Mouse (Mus musculus) hematopoietic multipotent progenitor cell, adult 10-12 weeks (in vitro differentiated cells): Measurements from ENCODE around the gene Pum1. TPM values are rescaled to one million over a fixed set of nuclear protein-coding genes. Genes with fewer than 3 reads are reported as not detected.

Source experiments
- polyA plus RNA-seq: library from polyadenylated mRNA; stranded (reverse); fragments of >175 nt; gene quantifications from 2 replicates; pipeline ENCODE4 v1.2.3, GENCODE M21; 2012; ENCODE audit warnings: low replicate concordance

Gene Pum1
- polyA plus RNA-seq = 29.1 and 46.6 TPM in 2 replicates

GRCm38 (mm10) chr4:130662979-130663725 lies at the start of gene Pum1:
Gene Pum1, plus strand, starts transcription at chr4:130663321.

GRCm38 (mm10) chr4:130792376-130793179 lies 129.5 kb downstream of the Pum1 start, which contains the start of gene Sdc3:
Gene Sdc3, plus strand, starts transcription at chr4:130792537.

Other genes with a start within 250 kb of the Pum1 start
- gene Nkain1, start 89.1 kb upstream of the Pum1 start, polyA plus RNA-seq = not detected in 2 replicates
- 345 and 456 TPM in 2 replicates for gene Sdc3, start 129.2 kb downstream of the Pum1 start, polyA plus RNA-seq
- 1,553 and 1,747 TPM in 2 replicates for gene Laptm5, start 249.8 kb downstream of the Pum1 start, polyA plus RNA-seq